Mouse (Mus musculus) liver, embryonic 14.5 days (tissue): ENCODE measurements around the gene Ell. TPM values are rescaled to one million over a fixed set of nuclear protein-coding genes. Genes with fewer than 3 reads are reported as not detected.

ENCODE experiments used
- ATAC-seq: fragments of 200-750 bp; cut with Nextera tagmentation; 2 replicates; pipeline ENCODE4 v1.8.0; 2017; ENCODE audit warnings: moderate number of reproducible peaks, mild to moderate bottlenecking, moderate library complexity; ENCODE audit not compliant: insufficient read depth
- DNase-seq, 3 experiments: peaks; one replicate each; pipeline ENCODE4 v3.0.0-alpha.2; 2012 to 2013; ENCODE audit warnings: low read depth in 3 of 3, low spot score in 3 of 3
- H3K27ac ChIP-seq: fragments of 300-500 bp; sonication (generic); 2 replicates; pipeline ENCODE4 v1.5.1; 2014; ENCODE audit warnings: moderate library complexity, mild to moderate bottlenecking, control low read depth, inconsistent platforms
- H3K27me3 ChIP-seq: fragments of 300-500 bp; sonication (generic); 2 replicates; pipeline ENCODE4 v1.6.1; 2014; ENCODE audit warnings: mild to moderate bottlenecking, low read length, moderate library complexity; ENCODE audit not compliant: control insufficient read depth, insufficient read depth
- H3K36me3 ChIP-seq: fragments of 300-500 bp; sonication (generic); replicated peaks from 2 replicates; pipeline ENCODE4 v1.6.1; 2014; ENCODE audit warnings: low read depth; ENCODE audit not compliant: control insufficient read depth, insufficient read depth
- H3K4me1 ChIP-seq, 2 experiments: fragments of 200-500 bp in 1 of 2; fragments of 300-500 bp in 1 of 2; sonication (generic) in 1 of 2; replicated peaks; 2 replicates each; pipeline ENCODE4 v1.6.1; 2012 to 2014; ENCODE audit warnings: antibody characterized with exemption in 1 of 2, inconsistent platforms in 1 of 2, low read length in 1 of 2; ENCODE audit not compliant: control insufficient read depth in 2 of 2, insufficient read depth in 2 of 2
- H3K4me2 ChIP-seq: fragments of 300-500 bp; sonication (generic); 2 replicates; pipeline ENCODE4 v1.6.1; 2014; ENCODE audit warnings: low read depth, mild to moderate bottlenecking, control low read depth, moderate library complexity
- H3K4me3 ChIP-seq, 2 experiments: fragments of 200-500 bp in 1 of 2; fragments of 300-500 bp in 1 of 2; sonication (generic) in 1 of 2; 2 replicates each; pipeline ENCODE4 v1.5.1; 2012 to 2014; ENCODE audit warnings: low read depth in 2 of 2, low read length in 2 of 2, mild to moderate bottlenecking in 2 of 2, control low read depth in 1 of 2, inconsistent platforms in 1 of 2, moderate library complexity in 1 of 2; ENCODE audit not compliant: insufficient read depth in 1 of 2
- H3K9ac ChIP-seq: fragments of 300-500 bp; sonication (generic); replicated peaks from 2 replicates; pipeline ENCODE4 v1.6.1; 2014; ENCODE audit warnings: mild to moderate bottlenecking, control low read depth, moderate library complexity
- H3K9me3 ChIP-seq: fragments of 300-500 bp; sonication (generic); 2 replicates; pipeline ENCODE4 v1.6.1; 2016; ENCODE audit warnings: low read length, mixed read lengths; ENCODE audit not compliant: control insufficient read depth
- CTCF ChIP-seq: IDR thresholded peaks from 2 replicates; pipeline ENCODE4 v1.5.1; 2016; ENCODE audit warnings: antibody characterized with exemption, low read depth, control low read depth
- EP300 ChIP-seq: IDR thresholded peaks from 2 replicates; pipeline ENCODE4 v1.6.1; 2016; ENCODE audit warnings: antibody characterized with exemption, low read depth
- WGBS: fragments of 180-500 bp; shearing (Covaris S2); extraction: QIAGEN DNeasy Blood & Tissue Kit; methylation state at CpG from one replicate; pipeline ENCODE4 v1.1.7; 2014; ENCODE audit not compliant: insufficient replicate concordance; 5-methylcytosine and 5-hydroxymethylcytosine counted together
- polyA plus RNA-seq, 2 experiments: library from polyadenylated mRNA; depleted of rRNA in 1 of 2; stranded (reverse) in 1 of 2; unstranded in 1 of 2; fragments of >200 nt; fragmentation: Nextera tagmentation in 1 of 2; extraction: Ambion mirVana in 1 of 2; gene quantifications; 2 replicates each; pipeline versions ENCODE4 v1.2.1 to v1.2.3; 2012 to 2014

The Ell gene
- polyA plus RNA-seq, 2 experiments = 7.7 to 8.9 TPM

DNA sequence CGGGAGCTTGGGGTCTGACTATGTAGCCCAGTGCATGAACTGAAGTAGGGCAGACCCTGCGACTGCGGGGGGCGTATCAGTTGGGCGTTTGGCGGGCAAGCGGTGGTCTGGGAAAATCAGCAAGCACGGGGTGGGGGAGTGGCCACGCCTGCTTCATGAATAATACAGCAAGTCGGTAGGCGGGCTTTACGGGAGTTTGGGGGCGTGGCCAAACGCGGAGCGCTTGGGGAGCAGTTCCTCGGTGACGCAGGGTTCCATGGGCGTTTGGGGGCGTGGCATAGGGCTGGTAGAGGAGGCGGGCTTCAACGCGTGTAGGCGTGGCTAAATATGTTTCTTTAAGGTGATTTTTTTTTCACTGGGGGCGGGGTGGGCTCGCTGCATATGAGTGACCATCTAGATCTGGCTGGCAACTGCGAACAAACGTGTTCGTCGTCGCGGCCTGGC lies 602 bp upstream of the Ell start:
- peaks cover 11% of the 10 kb centered on the region; the same call in 1 of the 2 replicates for H3K36me3 ChIP-seq
- WGBS = under 1% methylated on average over 32 of the region's 32 CpGs
- peak overlapping the region; percentile 97 for H3K4me2 ChIP-seq
- peak overlapping the region; percentile 65 for H3K9ac ChIP-seq
- H3K4me1 ChIP-seq = peaks cover 18 to 30% of the 10 kb centered on the region in 2 experiments
- no peaks in the 10 kb centered on the region for H3K9me3 ChIP-seq
- peak; percentile 98 for DNase-seq
- peak; percentile 69 for ATAC-seq
- TF ChIP-seq EP300 (no peak), CTCF (0 out of 2 replicates have a peak, but pooled peaks have one; percentile 2)
- no peaks in the 10 kb centered on the region for H3K27me3 ChIP-seq
- H3K27ac ChIP-seq = peak overlapping the region; percentile 96
- H3K4me3 ChIP-seq = peak overlapping the region; percentile 83 to 88

DNA sequence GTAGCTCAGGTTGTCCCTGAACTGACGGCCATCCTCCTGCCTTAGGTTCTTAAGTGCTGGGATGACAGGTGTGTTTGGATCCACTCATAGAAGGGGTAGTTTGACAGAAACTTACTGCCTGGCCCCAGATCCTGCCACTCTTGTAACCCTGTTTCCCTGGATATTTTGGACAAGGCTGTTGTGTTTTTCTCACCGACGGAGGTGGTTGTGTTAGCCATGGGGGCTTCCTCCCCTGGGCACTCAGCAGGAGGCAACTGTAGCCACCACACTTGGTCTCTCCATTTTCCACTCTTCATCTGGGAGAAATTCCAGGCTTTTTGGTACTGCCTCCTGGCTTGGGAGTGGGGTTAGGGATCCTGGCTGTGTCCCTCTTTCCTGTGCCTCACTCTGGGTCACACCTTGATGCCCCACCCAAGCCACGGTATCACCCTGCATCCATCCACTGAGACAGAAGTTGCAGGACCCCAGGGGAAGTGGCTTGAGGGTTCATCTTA lies 803 bp downstream of the Ell start:
- peak overlapping the region; percentile 88 for H3K9ac ChIP-seq
- no peaks in the 10 kb centered on the region for H3K27me3 ChIP-seq
- peak overlapping the region; percentile 88 to 96 for H3K4me3 ChIP-seq
- no peak for TF ChIP-seq EP300
- no peak for TF ChIP-seq CTCF
- peak overlapping the region; percentile 75 for H3K27ac ChIP-seq
- DNase-seq (no peak), ATAC-seq (no peak)
- WGBS = 1% methylated on average over 4 of the region's 4 CpGs
- H3K4me1 ChIP-seq = peaks cover 18 to 41% of the 10 kb centered on the region in 2 experiments
- peak overlapping the region; percentile 97 for H3K4me2 ChIP-seq
- no peaks in the 10 kb centered on the region for H3K9me3 ChIP-seq
- H3K36me3 ChIP-seq = peaks cover 3% of the 10 kb centered on the region; the same call in 1 of the 2 replicates

DNA sequence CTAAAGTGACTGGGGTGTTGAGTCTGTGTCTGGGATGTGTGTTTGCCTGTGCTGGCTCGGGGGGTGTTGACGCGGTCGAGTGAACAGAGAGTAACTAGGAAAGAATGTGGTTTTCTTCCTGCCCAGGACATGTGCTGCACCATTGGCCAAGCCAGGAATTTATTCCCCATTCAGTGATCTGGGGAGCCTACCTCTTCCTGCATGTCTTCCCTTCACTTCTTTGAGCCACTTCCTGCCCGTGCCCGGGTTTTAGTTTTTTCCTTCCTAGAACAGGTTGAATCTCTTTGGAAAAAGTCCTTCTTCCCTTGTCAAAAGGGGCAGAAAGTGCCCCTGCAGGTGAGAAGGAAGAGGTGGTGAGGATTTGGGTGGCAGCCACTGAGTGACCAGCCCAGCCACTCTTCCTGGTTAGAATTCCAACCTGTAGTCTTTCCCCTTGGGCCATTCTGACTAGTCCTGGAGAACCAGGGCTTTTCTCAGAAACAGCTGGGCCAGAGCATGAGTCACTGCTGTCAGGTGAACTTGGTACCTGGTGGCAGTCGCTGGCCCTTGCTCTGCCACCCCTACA lies 1.3 kb downstream of the Ell start:
- H3K4me1 ChIP-seq = peaks cover 18 to 43% of the 10 kb centered on the region in 2 experiments
- 31% methylated on average over 7 of the region's 7 CpGs for WGBS

DNA sequence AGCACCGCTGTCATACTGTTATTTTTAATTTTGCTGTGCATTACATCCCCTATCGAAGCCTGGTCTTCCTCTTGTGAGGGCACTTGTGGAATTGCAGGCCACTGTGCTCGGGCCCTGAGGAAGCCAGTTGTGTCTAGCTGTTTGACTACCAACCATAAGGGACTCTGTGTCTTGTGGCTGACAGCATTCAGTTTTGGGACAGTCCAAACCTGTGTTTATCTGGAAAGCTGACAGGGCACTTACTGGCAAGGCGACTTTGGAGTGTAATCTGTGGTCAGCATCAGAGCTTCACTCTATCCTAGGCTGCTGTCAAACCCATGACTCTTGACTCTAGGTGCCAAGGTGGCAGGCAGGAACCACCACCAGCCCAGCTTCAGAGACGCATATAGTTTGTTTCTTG lies 1.8 kb downstream of the Ell start:
- Histone ChIP-seq H3K9me3 (no peaks in the 10 kb centered on the region), H3K9ac (no peak overlapping the region), H3K27ac (no peak overlapping the region), H3K4me2 (peak overlapping the region; percentile 97), H3K36me3 (peaks cover 3% of the 10 kb centered on the region; the same call in 1 of the 2 replicates), H3K27me3 (no peaks in the 10 kb centered on the region), H3K4me3 (peak overlapping the region; percentile 88 to 96; a peak in 3 of 4 replicates), H3K4me1 (peaks cover 18 to 45% of the 10 kb centered on the region in 2 experiments)
- TF ChIP-seq EP300 = no peak
- no peak for TF ChIP-seq CTCF
- DNase-seq (no peak), ATAC-seq (no peak)
- WGBS = 54% methylated on average over 5 of the region's 5 CpGs

More for the DNA sequence above, 1.3 kb downstream of the Ell start:
- H3K27ac ChIP-seq = peak overlapping the region; percentile 75
- peaks cover 3% of the 10 kb centered on the region; the same call in 1 of the 2 replicates for H3K36me3 ChIP-seq
- ATAC-seq (no peak), DNase-seq (no peak)
- H3K9me3 ChIP-seq = no peaks in the 10 kb centered on the region
- H3K4me3 ChIP-seq = peak overlapping the region; percentile 88 to 96
- H3K9ac ChIP-seq = peak overlapping the region; percentile 88
- H3K4me2 ChIP-seq = peak overlapping the region; percentile 97
- H3K27me3 ChIP-seq = no peaks in the 10 kb centered on the region
- no peak for TF ChIP-seq CTCF

DNA sequence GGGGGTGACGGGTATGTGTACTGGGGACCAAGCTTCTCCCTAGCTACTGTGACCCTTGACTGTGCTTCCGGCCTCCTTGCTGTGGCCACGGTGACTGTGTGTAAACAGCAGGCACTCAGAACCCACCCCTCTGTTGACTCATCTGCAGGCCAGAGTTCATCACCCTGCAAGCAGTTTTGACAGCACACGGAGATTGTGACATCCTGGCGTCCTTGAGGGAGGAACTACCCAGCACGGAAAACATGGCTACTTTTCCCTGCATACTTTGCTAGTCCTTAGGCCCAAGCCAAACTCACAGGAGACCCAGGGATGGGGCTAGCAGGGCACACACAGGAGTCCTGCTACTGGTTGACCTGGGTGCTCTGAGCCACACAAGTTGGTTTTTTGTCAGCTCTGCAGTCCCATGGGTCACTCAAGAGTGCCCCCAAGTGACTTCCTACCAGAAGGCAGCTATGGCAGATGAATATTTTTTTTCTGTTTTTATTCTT lies 5.0 kb downstream of the Ell start:
- Histone ChIP-seq H3K4me3 (no peak overlapping the region), H3K27ac (peak overlapping the region; percentile 38), H3K9ac (no peak overlapping the region), H3K4me1 (peaks cover 14 to 59% of the 10 kb centered on the region in 2 experiments), H3K9me3 (no peaks in the 10 kb centered on the region), H3K27me3 (no peaks in the 10 kb centered on the region), H3K4me2 (peak overlapping the region; percentile 25; the same call in 1 of the 2 replicates), H3K36me3 (no peaks in the 10 kb centered on the region)
- TF ChIP-seq CTCF (peak; percentile 70), EP300 (no peak)
- ATAC-seq = no peak
- no peak for DNase-seq
- 44% methylated on average over 6 of the region's 6 CpGs for WGBS
